Mouse (Mus musculus) neural tube, embryonic 12.5 days (tissue): ENCODE results near the gene Slc25a42. TPM values are rescaled to one million over a fixed set of nuclear protein-coding genes. Genes with fewer than 3 reads are reported as not detected.
A peak's percentile ranks its signal among the peaks of the same experiment; 100 is the strongest.

Experiments used
- ATAC-seq: fragments of 200-750 bp; cut with Nextera tagmentation; 2 replicates; pipeline ENCODE4 v1.8.0; 2017; ENCODE audit warnings: low read depth, mild to moderate bottlenecking, moderate TSS enrichment, moderate library complexity; ENCODE audit not compliant: low FRiP score
- H3K27ac ChIP-seq: fragments of 300-500 bp; sonication (generic); 2 replicates; pipeline ENCODE4 v1.5.1; 2016
- H3K27me3 ChIP-seq: fragments of 300-500 bp; sonication (generic); replicated peaks from 2 replicates; pipeline ENCODE4 v1.6.1; 2016; ENCODE audit warnings: mild to moderate bottlenecking
- H3K36me3 ChIP-seq: fragments of 300-500 bp; sonication (generic); 2 replicates; pipeline ENCODE4 v1.6.1; 2016; ENCODE audit warnings: mild to moderate bottlenecking
- H3K4me1 ChIP-seq: fragments of 300-500 bp; sonication (generic); 2 replicates; pipeline ENCODE4 v1.6.1; 2016
- H3K4me2 ChIP-seq: fragments of 300-500 bp; sonication (generic); replicated peaks from 2 replicates; pipeline ENCODE4 v1.6.1; 2016; ENCODE audit warnings: mild to moderate bottlenecking
- H3K4me3 ChIP-seq: fragments of 300-500 bp; sonication (generic); 2 replicates; pipeline ENCODE4 v1.5.1; 2016
- H3K9ac ChIP-seq: fragments of 300-500 bp; sonication (generic); 2 replicates; pipeline ENCODE4 v1.6.1; 2016; ENCODE audit warnings: mild to moderate bottlenecking
- H3K9me3 ChIP-seq: fragments of 300-500 bp; sonication (generic); 2 replicates; pipeline ENCODE4 v1.6.1; 2016; ENCODE audit warnings: mild to moderate bottlenecking
- WGBS: fragments of 180-500 bp; shearing (Covaris S2); methylation state at CpG from one replicate; pipeline ENCODE4 v1.1.7; 2016; 5-methylcytosine and 5-hydroxymethylcytosine counted together
- polyA plus RNA-seq: library from polyadenylated mRNA; unstranded; fragments of >200 nt; fragmentation: Nextera tagmentation; extraction: Ambion mirVana; gene quantifications from 2 replicates; pipeline ENCODE4 v1.2.1, GENCODE M21; 2016

Gene Slc25a42
- 4.1 and 4.9 TPM in 2 replicates for polyA plus RNA-seq

- Histone ChIP-seq H3K36me3 (no peaks in the 10 kb centered on the region), H3K9ac (peak within 1 kb of the TSS; percentile 61), H3K4me1 (peaks cover 6% of the 10 kb centered on the region), H3K4me3 (peak within 1 kb of the TSS; percentile 50), H3K4me2 (peak within 1 kb of the TSS; percentile 90), H3K9me3 (no peaks in the 10 kb centered on the region), H3K27me3 (peaks cover 13% of the 10 kb centered on the region), H3K27ac (no peak within 1 kb of the TSS)
- peak; percentile 99 for ATAC-seq
- under 1% methylated on average over 66 of the region's 66 CpGs for WGBS
Measured at GRCm38 (mm10) chr8:70212112-70213055, at the start of gene Slc25a42. TSS of gene Slc25a42 (minus strand) at chr8:70212305.

- no peak overlapping the region for H3K9ac ChIP-seq
- H3K27me3 ChIP-seq: no peaks in the 10 kb centered on the region
- ATAC-seq: no peak
- no peak overlapping the region for H3K27ac ChIP-seq
- no peak overlapping the region for H3K4me3 ChIP-seq
- peaks cover 99% of the 10 kb centered on the region for H3K36me3 ChIP-seq
- H3K4me2 ChIP-seq: no peak overlapping the region
- no peaks in the 10 kb centered on the region for H3K9me3 ChIP-seq
- 89% methylated on average over 2 of the region's 2 CpGs for WGBS
- H3K4me1 ChIP-seq: no peaks in the 10 kb centered on the region
Measured at GRCm38 (mm10) chr8:70259043-70259442, 46.9 kb upstream of the Slc25a42 start.

- no peaks in the 10 kb centered on the region for H3K27me3 ChIP-seq
- ATAC-seq: no peak
- H3K9me3 ChIP-seq: no peaks in the 10 kb centered on the region
- no peak overlapping the region for H3K27ac ChIP-seq
- H3K36me3 ChIP-seq: peaks cover 99% of the 10 kb centered on the region
- no peak overlapping the region for H3K4me2 ChIP-seq
- H3K4me3 ChIP-seq: no peak overlapping the region
- WGBS: 95% methylated on average over 5 of the region's 5 CpGs
- H3K9ac ChIP-seq: no peak overlapping the region
- H3K4me1 ChIP-seq: no peaks in the 10 kb centered on the region
Measured at GRCm38 (mm10) chr8:70258600-70258999, 46.5 kb upstream of the Slc25a42 start.

GRCm38 (mm10) chr8:70257456-70257855 lies 45.4 kb upstream of the Slc25a42 start:
- WGBS: 91% methylated on average over 3 of the region's 3 CpGs
- Histone ChIP-seq H3K9me3 (no peaks in the 10 kb centered on the region), H3K36me3 (peaks cover 99% of the 10 kb centered on the region), H3K4me2 (no peak overlapping the region), H3K4me1 (no peaks in the 10 kb centered on the region), H3K9ac (no peak overlapping the region), H3K4me3 (no peak overlapping the region), H3K27ac (no peak overlapping the region), H3K27me3 (no peaks in the 10 kb centered on the region)
- no peak for ATAC-seq

GRCm38 (mm10) chr8:70254628-70255027 lies 42.5 kb upstream of the Slc25a42 start:
- H3K36me3 ChIP-seq: peaks cover 98% of the 10 kb centered on the region
- no peak for ATAC-seq
- H3K27ac ChIP-seq: no peak overlapping the region
- no peak overlapping the region for H3K4me2 ChIP-seq
- no peaks in the 10 kb centered on the region for H3K27me3 ChIP-seq
- no peaks in the 10 kb centered on the region for H3K9me3 ChIP-seq
- H3K4me3 ChIP-seq: no peak overlapping the region
- H3K9ac ChIP-seq: no peak overlapping the region
- H3K4me1 ChIP-seq: no peaks in the 10 kb centered on the region
- 92% methylated on average over 1 of the region's 1 CpGs for WGBS

GRCm38 (mm10) chr8:70247841-70248240 lies 35.7 kb upstream of the Slc25a42 start:
- H3K9ac ChIP-seq: no peak overlapping the region
- ATAC-seq: no peak
- 96% methylated on average over 3 of the region's 3 CpGs for WGBS
- no peaks in the 10 kb centered on the region for H3K9me3 ChIP-seq
- no peak overlapping the region for H3K4me3 ChIP-seq
- H3K27ac ChIP-seq: no peak overlapping the region
- H3K27me3 ChIP-seq: no peaks in the 10 kb centered on the region
- peaks cover 79% of the 10 kb centered on the region for H3K36me3 ChIP-seq
- H3K4me2 ChIP-seq: no peak overlapping the region
- H3K4me1 ChIP-seq: no peaks in the 10 kb centered on the region

GRCm38 (mm10) chr8:70246622-70247021 lies 34.5 kb upstream of the Slc25a42 start:
- H3K36me3 ChIP-seq: peaks cover 79% of the 10 kb centered on the region
- no peak overlapping the region for H3K4me3 ChIP-seq
- 93% methylated on average over 6 of the region's 6 CpGs for WGBS
- no peaks in the 10 kb centered on the region for H3K27me3 ChIP-seq
- no peak overlapping the region for H3K27ac ChIP-seq
- H3K4me1 ChIP-seq: no peaks in the 10 kb centered on the region
- ATAC-seq: no peak
- no peak overlapping the region for H3K9ac ChIP-seq
- H3K4me2 ChIP-seq: no peak overlapping the region
- H3K9me3 ChIP-seq: no peaks in the 10 kb centered on the region

- H3K27me3 ChIP-seq: no peaks in the 10 kb centered on the region
- H3K4me2 ChIP-seq: no peak overlapping the region
- no peak overlapping the region for H3K4me3 ChIP-seq
- ATAC-seq: no peak
- peaks cover 5% of the 10 kb centered on the region for H3K4me1 ChIP-seq
- no peak overlapping the region for H3K9ac ChIP-seq
- no peaks in the 10 kb centered on the region for H3K9me3 ChIP-seq
- 86% methylated on average over 5 of the region's 5 CpGs for WGBS
- H3K27ac ChIP-seq: no peak overlapping the region
- peaks cover 78% of the 10 kb centered on the region for H3K36me3 ChIP-seq
Measured at GRCm38 (mm10) chr8:70240642-70241041, 28.5 kb upstream of the Slc25a42 start.

GRCm38 (mm10) chr8:70237842-70238241 lies 25.7 kb upstream of the Slc25a42 start:
- H3K4me3 ChIP-seq: no peak overlapping the region
- no peak overlapping the region for H3K4me2 ChIP-seq
- H3K36me3 ChIP-seq: peaks cover 63% of the 10 kb centered on the region
- no peak overlapping the region for H3K9ac ChIP-seq
- no peaks in the 10 kb centered on the region for H3K27me3 ChIP-seq
- peaks cover 19% of the 10 kb centered on the region for H3K4me1 ChIP-seq
- ATAC-seq: no peak
- no peaks in the 10 kb centered on the region for H3K9me3 ChIP-seq
- no peak overlapping the region for H3K27ac ChIP-seq
- WGBS: 96% methylated on average over 2 of the region's 2 CpGs

- Histone ChIP-seq H3K4me2 (peak overlapping the region; percentile 90), H3K9me3 (no peaks in the 10 kb centered on the region), H3K27me3 (no peaks in the 10 kb centered on the region), H3K9ac (peak overlapping the region; percentile 83), H3K27ac (peak overlapping the region; percentile 71), H3K36me3 (peaks cover 48% of the 10 kb centered on the region), H3K4me3 (peak overlapping the region; percentile 83), H3K4me1 (peaks cover 22% of the 10 kb centered on the region)
- ATAC-seq: no peak
- 0% methylated on average over 15 of the region's 15 CpGs for WGBS
Measured at GRCm38 (mm10) chr8:70234781-70235128, 22.6 kb upstream of the Slc25a42 start.

GRCm38 (mm10) chr8:70234080-70234780 lies 22.1 kb upstream of the Slc25a42 start, which contains the start of the genes Sugp2 and Armc6:
TSS of gene Sugp2 (plus strand) at chr8:70234226.
TSS of gene Armc6 (minus strand) at chr8:70234466.
- under 1% methylated on average over 67 of the region's 67 CpGs for WGBS
- Histone ChIP-seq H3K4me1 (peaks cover 22% of the 10 kb centered on the region), H3K9me3 (no peaks in the 10 kb centered on the region), H3K4me3 (peak within 1 kb of the TSS; percentile 83), H3K27me3 (no peaks in the 10 kb centered on the region), H3K27ac (peak within 1 kb of the TSS; percentile 84), H3K9ac (peak within 1 kb of the TSS; percentile 83), H3K36me3 (peaks cover 51% of the 10 kb centered on the region), H3K4me2 (peak within 1 kb of the TSS; percentile 90)
- peak; percentile 95 for ATAC-seq

- H3K4me1 ChIP-seq: peaks cover 22% of the 10 kb centered on the region
- 0 out of 2 replicates have a peak, but pooled peaks have one; percentile 17 for ATAC-seq
- H3K4me3 ChIP-seq: peak overlapping the region; percentile 83
- no peaks in the 10 kb centered on the region for H3K9me3 ChIP-seq
- H3K36me3 ChIP-seq: peaks cover 49% of the 10 kb centered on the region
- 8% methylated on average over 13 of the region's 13 CpGs for WGBS
- H3K9ac ChIP-seq: peak overlapping the region; percentile 83
- no peaks in the 10 kb centered on the region for H3K27me3 ChIP-seq
- H3K4me2 ChIP-seq: peak overlapping the region; percentile 90
- no peak overlapping the region for H3K27ac ChIP-seq
Measured at GRCm38 (mm10) chr8:70233606-70234005, 21.5 kb upstream of the Slc25a42 start.
